Mouse (Mus musculus): ENCODE results near the gene Dmpk. TPM values are rescaled to one million over a fixed set of nuclear protein-coding genes. Genes with fewer than 3 reads are reported as not detected.

The Dmpk gene
- polyA plus RNA-seq, 1 experiment from 2014 or later = 20.9 TPM

- no peak for TF ChIP-seq CTCF (IDR thresholded peaks at IDR 0.05; ENCODE audit: low read depth)
- no peaks in the 10 kb centered on the region for H3K4me1 ChIP-seq (ENCODE audit: insufficient read depth)
- no peak overlapping the region for H3K27ac ChIP-seq (ENCODE audit: low read depth)
- H3K9me3 ChIP-seq (ENCODE audit: low read depth, low read length) = no peaks in the 10 kb centered on the region
- WGBS = 87% methylated on average over 15 of the region's 15 CpGs
- H3K4me2 ChIP-seq = no peak overlapping the region
- no peak overlapping the region for H3K4me3 ChIP-seq (ENCODE audit: low read depth, low read length)
- H3K36me3 ChIP-seq (ENCODE audit: insufficient read depth) = peaks cover 72% of the 10 kb centered on the region
- ATAC-seq (ENCODE audit: insufficient read depth) (no peak), DNase-seq (no peak)
- H3K27me3 ChIP-seq (ENCODE audit: insufficient read depth, low read length) = no peaks in the 10 kb centered on the region
- no peak overlapping the region for H3K9ac ChIP-seq
Observed at GRCm38 (mm10) chr7:19052345-19053135, 31.1 kb upstream of the Dmpk start.

GRCm38 (mm10) chr7:19053136-19053532 lies 30.5 kb upstream of the Dmpk start:
- no peak overlapping the region for H3K27ac ChIP-seq (ENCODE audit: low read depth)
- no peaks in the 10 kb centered on the region for H3K9me3 ChIP-seq (ENCODE audit: low read depth, low read length)
- H3K27me3 ChIP-seq (ENCODE audit: insufficient read depth, low read length) = no peaks in the 10 kb centered on the region
- H3K4me3 ChIP-seq (ENCODE audit: low read depth, low read length) = no peak overlapping the region
- no peak for TF ChIP-seq CTCF (IDR thresholded peaks at IDR 0.05; ENCODE audit: low read depth)
- H3K9ac ChIP-seq = no peak overlapping the region
- H3K4me1 ChIP-seq (ENCODE audit: insufficient read depth) = no peaks in the 10 kb centered on the region
- DNase-seq = no peak
- WGBS = 87% methylated on average over 7 of the region's 7 CpGs
- ATAC-seq (ENCODE audit: insufficient read depth) = no peak
- H3K36me3 ChIP-seq (ENCODE audit: insufficient read depth) = peaks cover 66% of the 10 kb centered on the region
- no peak overlapping the region for H3K4me2 ChIP-seq

GRCm38 (mm10) chr7:19054047-19054776 lies 29.4 kb upstream of the Dmpk start, which contains the start of gene Rsph6a:
Rsph6a (plus strand) TSS chr7:19054690.
- Histone ChIP-seq H3K4me1 (ENCODE audit: insufficient read depth) (no peaks in the 10 kb centered on the region), H3K36me3 (ENCODE audit: insufficient read depth) (peaks cover 55% of the 10 kb centered on the region), H3K4me2 (no peak within 1 kb of the TSS; the same call in 1 of the 2 replicates), H3K9me3 (ENCODE audit: low read depth, low read length) (no peaks in the 10 kb centered on the region), H3K4me3 (ENCODE audit: low read depth, low read length) (no peak within 1 kb of the TSS), H3K27ac (ENCODE audit: low read depth) (no peak within 1 kb of the TSS), H3K9ac (no peak within 1 kb of the TSS), H3K27me3 (ENCODE audit: insufficient read depth, low read length) (no peaks in the 10 kb centered on the region)
- 31% methylated on average over 33 of the region's 33 CpGs for WGBS
- DNase-seq (peak; percentile 76), ATAC-seq (ENCODE audit: insufficient read depth) (peak; percentile 47; the same call in 1 of the 2 replicates)
- peak; percentile 69 for TF ChIP-seq CTCF (IDR thresholded peaks at IDR 0.05; ENCODE audit: low read depth)

GRCm38 (mm10) chr7:19054777-19055076 lies 28.9 kb upstream of the Dmpk start:
- TF ChIP-seq CTCF (IDR thresholded peaks at IDR 0.05; ENCODE audit: low read depth) = no peak
- Histone ChIP-seq H3K4me1 (ENCODE audit: insufficient read depth) (no peaks in the 10 kb centered on the region), H3K9me3 (ENCODE audit: low read depth, low read length) (no peaks in the 10 kb centered on the region), H3K36me3 (ENCODE audit: insufficient read depth) (peaks cover 50% of the 10 kb centered on the region), H3K4me3 (ENCODE audit: low read depth, low read length) (no peak overlapping the region), H3K27me3 (ENCODE audit: insufficient read depth, low read length) (no peaks in the 10 kb centered on the region), H3K27ac (ENCODE audit: low read depth) (no peak overlapping the region), H3K9ac (no peak overlapping the region), H3K4me2 (no peak overlapping the region)
- DNase-seq (no peak), ATAC-seq (ENCODE audit: insufficient read depth) (peak; percentile 4; the same call in 1 of the 2 replicates)
- 72% methylated on average over 9 of the region's 9 CpGs for WGBS

GRCm38 (mm10) chr7:19055108-19055507 lies 28.5 kb upstream of the Dmpk start:
- no peak overlapping the region for H3K9ac ChIP-seq
- WGBS = 89% methylated on average over 8 of the region's 8 CpGs
- H3K27me3 ChIP-seq (ENCODE audit: insufficient read depth, low read length) = no peaks in the 10 kb centered on the region
- H3K4me2 ChIP-seq = no peak overlapping the region
- no peak for TF ChIP-seq CTCF (IDR thresholded peaks at IDR 0.05; ENCODE audit: low read depth)
- H3K36me3 ChIP-seq (ENCODE audit: insufficient read depth) = peaks cover 46% of the 10 kb centered on the region
- no peak for DNase-seq
- no peak for ATAC-seq (ENCODE audit: insufficient read depth)
- no peak overlapping the region for H3K4me3 ChIP-seq (ENCODE audit: low read depth, low read length)
- no peaks in the 10 kb centered on the region for H3K4me1 ChIP-seq (ENCODE audit: insufficient read depth)
- no peaks in the 10 kb centered on the region for H3K9me3 ChIP-seq (ENCODE audit: low read depth, low read length)
- no peak overlapping the region for H3K27ac ChIP-seq (ENCODE audit: low read depth)

GRCm38 (mm10) chr7:19057405-19057804 lies 26.2 kb upstream of the Dmpk start:
- WGBS = 71% methylated on average over 10 of the region's 10 CpGs
- no peaks in the 10 kb centered on the region for H3K27me3 ChIP-seq (ENCODE audit: insufficient read depth, low read length)
- TF ChIP-seq CTCF (IDR thresholded peaks at IDR 0.05; ENCODE audit: low read depth) = no peak
- no peaks in the 10 kb centered on the region for H3K4me1 ChIP-seq (ENCODE audit: insufficient read depth)
- H3K9me3 ChIP-seq (ENCODE audit: low read depth, low read length) = no peaks in the 10 kb centered on the region
- H3K36me3 ChIP-seq (ENCODE audit: insufficient read depth) = peaks cover 25% of the 10 kb centered on the region; the same call in 1 of the 2 replicates
- H3K27ac ChIP-seq (ENCODE audit: low read depth) = no peak overlapping the region
- no peak overlapping the region for H3K9ac ChIP-seq
- DNase-seq = no peak
- no peak overlapping the region for H3K4me3 ChIP-seq (ENCODE audit: low read depth, low read length)
- no peak for ATAC-seq (ENCODE audit: insufficient read depth)
- no peak overlapping the region for H3K4me2 ChIP-seq

GRCm38 (mm10) chr7:19065896-19066295 lies 17.8 kb upstream of the Dmpk start:
- no peak for ATAC-seq (ENCODE audit: insufficient read depth)
- Histone ChIP-seq H3K4me2 (0 out of 2 replicates have a peak overlapping the region, but pooled peaks have one; percentile 12), H3K9ac (no peak overlapping the region), H3K27ac (ENCODE audit: low read depth) (no peak overlapping the region), H3K27me3 (ENCODE audit: insufficient read depth, low read length) (peaks cover 33% of the 10 kb centered on the region), H3K36me3 (ENCODE audit: insufficient read depth) (no peaks in the 10 kb centered on the region), H3K4me1 (ENCODE audit: insufficient read depth) (no peaks in the 10 kb centered on the region), H3K4me3 (ENCODE audit: low read depth, low read length) (no peak overlapping the region), H3K9me3 (ENCODE audit: low read depth, low read length) (no peaks in the 10 kb centered on the region)
- WGBS = 40% methylated on average over 13 of the region's 13 CpGs
- TF ChIP-seq CTCF (IDR thresholded peaks at IDR 0.05; ENCODE audit: low read depth) = no peak
- DNase-seq = no peak
